Mouse (Mus musculus) intestine, postnatal 0 days (tissue): ENCODE data around the gene Wfdc15b. TPM values are rescaled to one million over a fixed set of nuclear protein-coding genes. Genes with fewer than 3 reads are reported as not detected.

ENCODE experiments used
- ATAC-seq: fragments of 200-750 bp; cut with Nextera tagmentation; 2 replicates; pipeline ENCODE4 v1.8.0; 2017; ENCODE audit warnings: mild to moderate bottlenecking, moderate TSS enrichment, moderate library complexity
- H3K27ac ChIP-seq: fragments of 300-500 bp; sonication (generic); 2 replicates; pipeline ENCODE4 v1.5.1; 2014; ENCODE audit warnings: mild to moderate bottlenecking, low read depth, low read length, moderate library complexity
- H3K27me3 ChIP-seq: fragments of 300-500 bp; sonication (generic); replicated peaks from 2 replicates; pipeline ENCODE4 v1.6.1; 2014; ENCODE audit warnings: low read length, mixed read lengths; ENCODE audit not compliant: control insufficient read depth, insufficient read depth
- H3K36me3 ChIP-seq: fragments of 300-500 bp; sonication (generic); 2 replicates; pipeline ENCODE4 v1.6.1; 2014; ENCODE audit warnings: mild to moderate bottlenecking, moderate library complexity; ENCODE audit not compliant: control insufficient read depth, insufficient read depth
- H3K4me1 ChIP-seq: fragments of 300-500 bp; sonication (generic); replicated peaks from 2 replicates; pipeline ENCODE4 v1.6.1; 2014; ENCODE audit warnings: antibody characterized with exemption, low read length, mixed read lengths; ENCODE audit not compliant: control insufficient read depth, insufficient read depth
- H3K4me2 ChIP-seq: fragments of 300-500 bp; sonication (generic); replicated peaks from 2 replicates; pipeline ENCODE4 v1.6.1; 2014; ENCODE audit warnings: low read depth, mild to moderate bottlenecking, moderate library complexity
- H3K4me3 ChIP-seq: fragments of 300-500 bp; sonication (generic); 2 replicates; pipeline ENCODE4 v1.5.1; 2014; ENCODE audit warnings: low read depth, low read length
- H3K9ac ChIP-seq: fragments of 300-500 bp; sonication (generic); 2 replicates; pipeline ENCODE4 v1.6.1; 2014; ENCODE audit warnings: mild to moderate bottlenecking, low read depth, low read length
- H3K9me3 ChIP-seq: fragments of 300-500 bp; sonication (generic); 2 replicates; pipeline ENCODE4 v1.6.1; 2016; ENCODE audit warnings: mixed run types; ENCODE audit not compliant: control insufficient read depth
- CTCF ChIP-seq: sonication (generic); IDR thresholded peaks from 2 replicates; pipeline ENCODE4 v1.5.1; 2016; ENCODE audit warnings: low read depth, mild to moderate bottlenecking, control low read depth, antibody characterized with exemption, moderate library complexity
- WGBS: fragments of 180-500 bp; shearing (Covaris S2); extraction: QIAGEN DNeasy Blood & Tissue Kit; methylation state at CpG from one replicate; pipeline ENCODE4 v1.1.7; 2014; 5-methylcytosine and 5-hydroxymethylcytosine counted together
- polyA plus RNA-seq: library from polyadenylated mRNA; unstranded; fragments of >200 nt; fragmentation: Nextera tagmentation; extraction: Ambion mirVana; gene quantifications from 2 replicates; pipeline ENCODE4 v1.2.1, GENCODE M21; 2015

Wfdc15b gene
- polyA plus RNA-seq, 1 experiment from 2014 or later: 2.6 TPM

- Histone ChIP-seq H3K4me1 (peaks cover 4% of the 10 kb centered on the region; the same call in 1 of the 2 replicates), H3K9ac (no peak overlapping the region), H3K4me3 (no peak overlapping the region), H3K27me3 (peaks cover 18% of the 10 kb centered on the region), H3K36me3 (no peaks in the 10 kb centered on the region), H3K4me2 (no peak overlapping the region), H3K27ac (no peak overlapping the region), H3K9me3 (no peaks in the 10 kb centered on the region)
- WGBS: 70% methylated on average over 8 of the region's 8 CpGs
- no peak for TF ChIP-seq CTCF
- no peak for ATAC-seq
These were observed 46.6 kb downstream of the Wfdc15b start for GRCm38 (mm10) chr2:164174649-164175395.

- Histone ChIP-seq H3K9me3 (no peaks in the 10 kb centered on the region), H3K4me3 (no peak overlapping the region), H3K4me2 (no peak overlapping the region), H3K27ac (no peak overlapping the region), H3K4me1 (peaks cover 6% of the 10 kb centered on the region; the same call in 1 of the 2 replicates), H3K9ac (no peak overlapping the region), H3K36me3 (no peaks in the 10 kb centered on the region), H3K27me3 (peaks cover 32% of the 10 kb centered on the region)
- WGBS: 61% methylated on average over 3 of the region's 3 CpGs
- no peak for TF ChIP-seq CTCF
- no peak for ATAC-seq
These were observed 48.1 kb downstream of the Wfdc15b start for GRCm38 (mm10) chr2:164173394-164173793.

- ATAC-seq: no peak
- peaks cover 44% of the 10 kb centered on the region for H3K27me3 ChIP-seq
These were observed 50.6 kb downstream of the Wfdc15b start, which contains the start of gene Kcns1 for GRCm38 (mm10) chr2:164170902-164171301. Kcns1 (minus strand) TSS chr2:164171113.

GRCm38 (mm10) chr2:164170326-164170725 is 51.1 kb downstream of the Wfdc15b start:
- H3K4me3 ChIP-seq: no peak overlapping the region

More at GRCm38 (mm10) chr2:164170902-164171301, 50.6 kb downstream of the Wfdc15b start, which contains the start of gene Kcns1:
- no peak for TF ChIP-seq CTCF
- 1% methylated on average over 28 of the region's 29 CpGs for WGBS
- Histone ChIP-seq H3K4me1 (peaks cover 8% of the 10 kb centered on the region; the same call in 1 of the 2 replicates), H3K4me2 (peak within 1 kb of the TSS; percentile 58), H3K27ac (no peak within 1 kb of the TSS), H3K36me3 (no peaks in the 10 kb centered on the region), H3K9me3 (no peaks in the 10 kb centered on the region), H3K9ac (peak within 1 kb of the TSS; percentile 40; the same call in 1 of the 2 replicates), H3K4me3 (peak within 1 kb of the TSS; percentile 30)

GRCm38 (mm10) chr2:164168571-164168946 is 52.9 kb downstream of the Wfdc15b start:
- 0 out of 2 replicates have a peak, but pooled peaks have one; percentile 24 for TF ChIP-seq CTCF
- ATAC-seq: no peak

More at GRCm38 (mm10) chr2:164170326-164170725, 51.1 kb downstream of the Wfdc15b start:
- peaks cover 44% of the 10 kb centered on the region for H3K27me3 ChIP-seq
- no peak overlapping the region for H3K27ac ChIP-seq
- peaks cover 8% of the 10 kb centered on the region; the same call in 1 of the 2 replicates for H3K4me1 ChIP-seq
- no peak for TF ChIP-seq CTCF
- no peaks in the 10 kb centered on the region for H3K36me3 ChIP-seq
- no peak for ATAC-seq
- no peaks in the 10 kb centered on the region for H3K9me3 ChIP-seq
- no peak overlapping the region for H3K9ac ChIP-seq
- 3% methylated on average over 11 of the region's 11 CpGs for WGBS
- H3K4me2 ChIP-seq: no peak overlapping the region

GRCm38 (mm10) chr2:164167752-164168570 is 53.5 kb downstream of the Wfdc15b start:
- 12% methylated on average over 90 of the region's 90 CpGs for WGBS
- Histone ChIP-seq H3K9me3 (no peaks in the 10 kb centered on the region), H3K4me3 (peak overlapping the region; percentile 26), H3K4me2 (peak overlapping the region; percentile 52), H3K9ac (no peak overlapping the region), H3K27me3 (peaks cover 44% of the 10 kb centered on the region), H3K36me3 (no peaks in the 10 kb centered on the region), H3K4me1 (0 out of 2 replicates have a peak, but pooled peaks cover 8% of the 10 kb centered on the region), H3K27ac (no peak overlapping the region)
- ATAC-seq: no peak
- no peak for TF ChIP-seq CTCF

More at GRCm38 (mm10) chr2:164168571-164168946, 52.9 kb downstream of the Wfdc15b start:
- Histone ChIP-seq H3K4me2 (peak overlapping the region; percentile 52), H3K27ac (no peak overlapping the region), H3K4me3 (peak overlapping the region; percentile 26), H3K4me1 (0 out of 2 replicates have a peak, but pooled peaks cover 8% of the 10 kb centered on the region), H3K27me3 (peaks cover 44% of the 10 kb centered on the region), H3K36me3 (no peaks in the 10 kb centered on the region), H3K9ac (no peak overlapping the region), H3K9me3 (no peaks in the 10 kb centered on the region)
- WGBS: 13% methylated on average over 40 of the region's 42 CpGs
